Mouse (Mus musculus) intestine, postnatal 0 days (tissue): Measurements from ENCODE around the gene Slfnl1. TPM values are rescaled to one million over a fixed set of nuclear protein-coding genes. Genes with fewer than 3 reads are reported as not detected.
A peak's percentile ranks its signal among the peaks of the same experiment; 100 is the strongest.

Experiments
- ATAC-seq: fragments of 200-750 bp; cut with Nextera tagmentation; 2 replicates; pipeline ENCODE4 v1.8.0; 2017; ENCODE audit warnings: mild to moderate bottlenecking, moderate TSS enrichment, moderate library complexity
- H3K27ac ChIP-seq: fragments of 300-500 bp; sonication (generic); 2 replicates; pipeline ENCODE4 v1.5.1; 2014; ENCODE audit warnings: mild to moderate bottlenecking, low read depth, low read length, moderate library complexity
- H3K27me3 ChIP-seq: fragments of 300-500 bp; sonication (generic); replicated peaks from 2 replicates; pipeline ENCODE4 v1.6.1; 2014; ENCODE audit warnings: low read length, mixed read lengths; ENCODE audit not compliant: control insufficient read depth, insufficient read depth
- H3K36me3 ChIP-seq: fragments of 300-500 bp; sonication (generic); 2 replicates; pipeline ENCODE4 v1.6.1; 2014; ENCODE audit warnings: mild to moderate bottlenecking, moderate library complexity; ENCODE audit not compliant: control insufficient read depth, insufficient read depth
- H3K4me1 ChIP-seq: fragments of 300-500 bp; sonication (generic); replicated peaks from 2 replicates; pipeline ENCODE4 v1.6.1; 2014; ENCODE audit warnings: antibody characterized with exemption, low read length, mixed read lengths; ENCODE audit not compliant: control insufficient read depth, insufficient read depth
- H3K4me2 ChIP-seq: fragments of 300-500 bp; sonication (generic); replicated peaks from 2 replicates; pipeline ENCODE4 v1.6.1; 2014; ENCODE audit warnings: low read depth, mild to moderate bottlenecking, moderate library complexity
- H3K4me3 ChIP-seq: fragments of 300-500 bp; sonication (generic); 2 replicates; pipeline ENCODE4 v1.5.1; 2014; ENCODE audit warnings: low read depth, low read length
- H3K9ac ChIP-seq: fragments of 300-500 bp; sonication (generic); 2 replicates; pipeline ENCODE4 v1.6.1; 2014; ENCODE audit warnings: mild to moderate bottlenecking, low read depth, low read length
- H3K9me3 ChIP-seq: fragments of 300-500 bp; sonication (generic); 2 replicates; pipeline ENCODE4 v1.6.1; 2016; ENCODE audit warnings: mixed run types; ENCODE audit not compliant: control insufficient read depth
- CTCF ChIP-seq: sonication (generic); IDR thresholded peaks from 2 replicates; pipeline ENCODE4 v1.5.1; 2016; ENCODE audit warnings: low read depth, mild to moderate bottlenecking, control low read depth, antibody characterized with exemption, moderate library complexity
- WGBS: fragments of 180-500 bp; shearing (Covaris S2); extraction: QIAGEN DNeasy Blood & Tissue Kit; methylation state at CpG from one replicate; pipeline ENCODE4 v1.1.7; 2014; 5-methylcytosine and 5-hydroxymethylcytosine counted together
- polyA plus RNA-seq: library from polyadenylated mRNA; unstranded; fragments of >200 nt; fragmentation: Nextera tagmentation; extraction: Ambion mirVana; gene quantifications from 2 replicates; pipeline ENCODE4 v1.2.1, GENCODE M21; 2015

Gene Slfnl1
- polyA plus RNA-seq, 1 experiment from 2014 or later, result not detected

DNA sequence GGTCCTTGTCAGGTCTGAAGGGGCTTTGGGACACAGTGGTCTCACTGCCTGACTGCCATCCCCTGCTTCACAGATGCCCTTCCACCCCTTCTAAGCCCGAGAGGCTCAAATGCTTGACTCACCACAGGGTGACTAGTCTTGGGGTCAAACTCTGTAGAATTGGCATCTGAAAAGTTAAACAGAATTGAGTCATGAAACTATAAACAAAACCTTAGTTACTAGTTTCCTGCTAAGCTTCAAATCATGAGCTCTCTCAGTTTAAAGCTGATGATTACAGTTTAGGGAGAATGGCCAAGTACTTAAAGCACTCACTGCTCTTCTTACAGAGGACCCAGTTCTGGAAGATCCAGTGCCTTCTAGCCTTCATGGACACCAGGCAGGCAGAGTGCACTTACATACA lies 12.9 kb downstream of the Slfnl1 start:
- Histone ChIP-seq H3K9me3 (no peaks in the 10 kb centered on the region), H3K4me1 (no peaks in the 10 kb centered on the region), H3K36me3 (peaks cover 79% of the 10 kb centered on the region), H3K27me3 (no peaks in the 10 kb centered on the region), H3K4me2 (no peak overlapping the region), H3K9ac (no peak overlapping the region), H3K27ac (no peak overlapping the region), H3K4me3 (no peak overlapping the region)
- WGBS, result 81% methylated on average over 1 of the region's 1 CpGs
- TF ChIP-seq CTCF, result no peak
- no peak for ATAC-seq

DNA sequence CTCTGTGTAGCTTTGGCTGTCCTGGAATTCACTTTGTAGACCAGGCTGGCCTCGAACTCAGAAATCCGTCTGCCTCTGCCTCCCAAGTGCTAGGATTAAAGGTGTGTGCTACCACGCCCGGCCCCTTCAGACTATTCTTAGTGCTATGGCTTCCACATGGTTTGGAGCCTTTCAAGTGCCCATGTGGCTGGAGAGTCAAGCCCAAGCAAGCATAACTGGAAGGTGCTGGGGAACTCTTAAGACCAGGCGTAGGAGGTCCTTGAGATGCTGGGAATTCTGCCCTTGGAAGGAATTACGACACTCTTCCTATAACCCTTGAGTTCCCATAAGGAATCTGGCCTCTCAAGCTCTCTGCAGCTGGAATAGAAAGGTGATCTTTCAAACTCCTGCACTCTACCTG lies 24.6 kb downstream of the Slfnl1 start:
- no peak overlapping the region for H3K4me3 ChIP-seq
- H3K36me3 ChIP-seq, result peaks cover 37% of the 10 kb centered on the region
- no peak for TF ChIP-seq CTCF
- no peaks in the 10 kb centered on the region for H3K9me3 ChIP-seq
- no peak overlapping the region for H3K9ac ChIP-seq
- H3K27me3 ChIP-seq, result no peaks in the 10 kb centered on the region
- H3K27ac ChIP-seq, result no peak overlapping the region
- ATAC-seq, result no peak
- no peaks in the 10 kb centered on the region for H3K4me1 ChIP-seq
- WGBS, result 88% methylated on average over 6 of the region's 6 CpGs
- no peak overlapping the region for H3K4me2 ChIP-seq

DNA sequence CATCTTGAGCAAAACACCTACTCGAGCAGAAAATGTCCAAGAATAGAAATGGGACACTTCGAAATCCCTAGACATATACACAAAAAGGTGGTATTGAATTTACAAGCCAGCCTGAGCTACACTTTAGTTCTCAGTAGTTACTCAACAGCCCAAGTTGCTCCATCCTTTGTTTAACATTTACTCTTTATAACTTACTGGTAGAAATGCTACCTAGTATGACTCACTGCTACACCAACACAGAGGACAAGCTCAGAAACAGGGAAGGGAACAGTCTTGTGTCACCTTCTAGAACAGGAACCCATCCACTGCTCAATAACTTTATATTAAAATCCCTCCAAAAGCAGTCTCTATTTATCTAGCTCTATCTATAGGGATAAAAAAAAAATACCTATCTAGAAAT lies 33.7 kb downstream of the Slfnl1 start:
- Histone ChIP-seq H3K27ac (no peak overlapping the region), H3K36me3 (peaks cover 25% of the 10 kb centered on the region), H3K27me3 (no peaks in the 10 kb centered on the region), H3K9me3 (no peaks in the 10 kb centered on the region), H3K4me1 (0 out of 2 replicates have a peak, but pooled peaks cover 7% of the 10 kb centered on the region), H3K9ac (no peak overlapping the region), H3K4me2 (no peak overlapping the region), H3K4me3 (no peak overlapping the region)
- no peak for TF ChIP-seq CTCF
- no peak for ATAC-seq
- WGBS, result 83% methylated on average over 2 of the region's 2 CpGs

GRCm38 (mm10) chr4:120568005-120568404 lies 36.0 kb downstream of the Slfnl1 start:
- Histone ChIP-seq H3K4me3 (0 out of 2 replicates have a peak overlapping the region, but pooled peaks have one; percentile 17), H3K27me3 (no peaks in the 10 kb centered on the region), H3K9me3 (no peaks in the 10 kb centered on the region), H3K4me1 (peaks cover 13% of the 10 kb centered on the region; the same call in 1 of the 2 replicates), H3K27ac (peak overlapping the region; percentile 35), H3K36me3 (0 out of 2 replicates have a peak, but pooled peaks cover 12% of the 10 kb centered on the region), H3K9ac (peak overlapping the region; percentile 4; the same call in 1 of the 2 replicates), H3K4me2 (peak overlapping the region; percentile 89)
- 36% methylated on average over 5 of the region's 5 CpGs for WGBS
- no peak for TF ChIP-seq CTCF
- no peak for ATAC-seq

GRCm38 (mm10) chr4:120569025-120569424 lies 37.0 kb downstream of the Slfnl1 start:
- peaks cover 13% of the 10 kb centered on the region; the same call in 1 of the 2 replicates for H3K4me1 ChIP-seq
- no peak for ATAC-seq
- H3K27ac ChIP-seq, result no peak overlapping the region
- H3K36me3 ChIP-seq, result 0 out of 2 replicates have a peak, but pooled peaks cover 12% of the 10 kb centered on the region
- peak overlapping the region; percentile 54 for H3K4me3 ChIP-seq
- TF ChIP-seq CTCF, result no peak
- H3K9ac ChIP-seq, result peak overlapping the region; percentile 67; the same call in 1 of the 2 replicates
- no peaks in the 10 kb centered on the region for H3K27me3 ChIP-seq
- peak overlapping the region; percentile 89 for H3K4me2 ChIP-seq
- 5% methylated on average over 4 of the region's 4 CpGs for WGBS
- no peaks in the 10 kb centered on the region for H3K9me3 ChIP-seq

GRCm38 (mm10) chr4:120569486-120570437 lies 37.7 kb downstream of the Slfnl1 start, which contains the start of gene Ctps:
Gene Ctps (minus strand): TSS chr4:120570276.
- no peak for TF ChIP-seq CTCF
- peak within 1 kb of the TSS; percentile 67 for H3K9ac ChIP-seq
- peak within 1 kb of the TSS; percentile 89 for H3K4me2 ChIP-seq
- peaks cover 13% of the 10 kb centered on the region; the same call in 1 of the 2 replicates for H3K4me1 ChIP-seq
- peak within 1 kb of the TSS; percentile 54 for H3K4me3 ChIP-seq
- H3K9me3 ChIP-seq, result no peaks in the 10 kb centered on the region
- peak within 1 kb of the TSS; percentile 88 for H3K27ac ChIP-seq
- 0 out of 2 replicates have a peak, but pooled peaks cover 6% of the 10 kb centered on the region for H3K36me3 ChIP-seq
- H3K27me3 ChIP-seq, result no peaks in the 10 kb centered on the region
- ATAC-seq, result peak; percentile 97
- under 1% methylated on average over 91 of the region's 97 CpGs for WGBS
